Mouse (Mus musculus): Measurements from ENCODE around the gene Ppm1l. TPM values are rescaled to one million over a fixed set of nuclear protein-coding genes. Genes with fewer than 3 reads are reported as not detected.

Ppm1l gene
- polyA plus RNA-seq, 1 experiment from 2014 or later, result 6.3 TPM

DNA sequence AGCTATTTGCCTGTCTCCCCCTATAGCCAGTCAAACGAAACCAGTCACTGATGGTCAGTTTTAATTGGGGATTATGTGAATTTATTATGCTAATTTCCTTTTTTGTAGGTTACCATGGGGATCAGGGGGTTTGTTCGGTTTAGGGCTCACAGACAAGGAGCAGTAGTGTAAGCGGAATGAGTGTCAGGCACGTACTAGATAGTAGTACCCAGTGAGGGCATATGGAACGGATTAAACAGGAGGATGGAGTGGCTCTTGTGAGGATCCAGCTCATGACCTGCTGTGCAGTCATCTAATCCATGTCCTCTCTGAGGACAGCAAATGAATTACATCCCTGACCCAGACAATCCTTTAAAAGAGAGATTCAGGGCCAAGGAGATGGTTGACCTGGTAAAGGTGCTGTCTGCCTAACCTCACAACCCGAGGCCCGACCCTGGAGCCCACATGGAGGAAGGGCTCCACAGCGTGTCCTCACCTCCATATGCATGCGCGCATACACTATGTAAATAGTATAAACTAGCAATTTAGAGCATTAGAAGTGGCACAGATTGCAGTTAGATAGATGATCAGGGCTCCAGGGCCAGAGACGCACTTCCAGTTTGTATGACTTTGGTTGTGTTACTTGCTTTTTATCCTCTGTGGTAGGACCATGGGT lies 153.6 kb downstream of the Ppm1l start:
- DNase-seq, result no peak
- no peaks in the 10 kb centered on the region for H3K27me3 ChIP-seq (ENCODE audit: insufficient read depth, low read length)
- no peaks in the 10 kb centered on the region for H3K4me1 ChIP-seq (ENCODE audit: insufficient read depth)
- no peak overlapping the region for H3K9ac ChIP-seq
- TF ChIP-seq CTCF (IDR thresholded peaks at IDR 0.05; ENCODE audit: low read depth), result no peak
- no peaks in the 10 kb centered on the region for H3K9me3 ChIP-seq (ENCODE audit: low read depth, low read length)
- H3K27ac ChIP-seq (ENCODE audit: low read depth), result no peak overlapping the region
- no peak for ATAC-seq (ENCODE audit: insufficient read depth)
- 78% methylated on average over 11 of the region's 11 CpGs for WGBS
- H3K4me3 ChIP-seq (ENCODE audit: low read depth, low read length), result no peak overlapping the region
- no peaks in the 10 kb centered on the region for H3K36me3 ChIP-seq (ENCODE audit: insufficient read depth)
- H3K4me2 ChIP-seq, result no peak overlapping the region

DNA sequence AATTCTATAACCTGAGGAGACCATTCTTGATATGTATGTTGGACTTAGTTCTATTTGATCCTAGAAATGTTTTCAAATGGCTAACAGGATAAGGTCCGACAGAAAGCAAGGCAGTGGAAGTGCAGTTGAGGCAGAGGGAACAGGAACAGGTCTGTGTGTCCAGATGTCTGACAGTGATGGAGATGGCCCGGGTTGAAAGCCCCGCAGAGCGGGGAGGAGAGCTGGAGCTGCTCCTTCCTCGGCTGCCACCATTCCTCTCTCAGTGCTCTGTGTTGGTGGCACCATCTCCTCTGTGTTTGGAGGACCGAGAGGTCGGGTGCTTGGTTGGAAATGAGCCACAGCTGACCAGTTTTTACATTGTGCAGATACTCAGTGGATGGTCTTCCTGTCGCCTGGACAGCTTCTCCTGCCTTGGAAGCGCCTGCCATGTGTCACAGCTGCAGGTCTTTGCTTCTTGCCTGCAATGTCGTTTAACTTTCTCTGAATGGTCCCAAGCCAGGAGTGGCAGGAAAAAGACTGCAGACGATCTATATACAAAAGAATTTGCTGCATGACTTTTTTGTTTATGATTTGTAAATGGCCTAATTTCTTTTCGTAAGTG lies 159.3 kb downstream of the Ppm1l start:
- Histone ChIP-seq H3K4me2 (peak overlapping the region; percentile 31), H3K4me3 (ENCODE audit: low read depth, low read length) (no peak overlapping the region), H3K4me1 (ENCODE audit: insufficient read depth) (peaks cover 4% of the 10 kb centered on the region; the same call in 1 of the 2 replicates), H3K27ac (ENCODE audit: low read depth) (no peak overlapping the region), H3K36me3 (ENCODE audit: insufficient read depth) (no peaks in the 10 kb centered on the region), H3K9me3 (ENCODE audit: low read depth, low read length) (no peaks in the 10 kb centered on the region), H3K27me3 (ENCODE audit: insufficient read depth, low read length) (no peaks in the 10 kb centered on the region), H3K9ac (no peak overlapping the region)
- TF ChIP-seq CTCF (IDR thresholded peaks at IDR 0.05; ENCODE audit: low read depth), result no peak
- ATAC-seq (ENCODE audit: insufficient read depth) (peak; percentile 65; the same call in 1 of the 2 replicates), DNase-seq (peak; percentile 59)
- 30% methylated on average over 12 of the region's 12 CpGs for WGBS

DNA sequence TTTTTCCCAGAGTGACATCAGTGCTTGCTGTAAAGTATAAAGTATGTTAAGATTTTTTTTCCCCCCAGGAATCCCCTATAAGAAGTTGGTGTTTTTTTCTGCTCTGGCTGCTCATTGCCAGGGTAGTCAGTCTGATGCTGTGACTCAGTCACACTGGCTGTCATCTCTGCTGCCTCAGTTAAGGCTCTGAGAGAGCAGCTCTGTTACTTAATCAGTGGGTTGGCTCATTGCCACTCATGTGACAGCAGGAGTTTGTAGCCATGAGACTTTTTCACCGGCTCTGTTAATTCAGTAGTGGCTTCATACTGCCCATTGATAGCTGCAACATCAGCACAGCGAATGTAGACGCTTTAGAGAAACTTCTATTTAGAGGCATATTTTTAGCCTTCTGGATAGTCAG lies 163.3 kb downstream of the Ppm1l start:
- TF ChIP-seq CTCF (IDR thresholded peaks at IDR 0.05; ENCODE audit: low read depth), result no peak
- Histone ChIP-seq H3K4me3 (ENCODE audit: low read depth, low read length) (no peak overlapping the region), H3K9me3 (ENCODE audit: low read depth, low read length) (no peaks in the 10 kb centered on the region), H3K4me1 (ENCODE audit: insufficient read depth) (peaks cover 4% of the 10 kb centered on the region; the same call in 1 of the 2 replicates), H3K27ac (ENCODE audit: low read depth) (no peak overlapping the region), H3K36me3 (ENCODE audit: insufficient read depth) (no peaks in the 10 kb centered on the region), H3K4me2 (no peak overlapping the region), H3K27me3 (ENCODE audit: insufficient read depth, low read length) (no peaks in the 10 kb centered on the region), H3K9ac (no peak overlapping the region)
- WGBS, result 57% methylated on average over 3 of the region's 3 CpGs
- ATAC-seq (ENCODE audit: insufficient read depth) (no peak), DNase-seq (peak; percentile 50)

DNA sequence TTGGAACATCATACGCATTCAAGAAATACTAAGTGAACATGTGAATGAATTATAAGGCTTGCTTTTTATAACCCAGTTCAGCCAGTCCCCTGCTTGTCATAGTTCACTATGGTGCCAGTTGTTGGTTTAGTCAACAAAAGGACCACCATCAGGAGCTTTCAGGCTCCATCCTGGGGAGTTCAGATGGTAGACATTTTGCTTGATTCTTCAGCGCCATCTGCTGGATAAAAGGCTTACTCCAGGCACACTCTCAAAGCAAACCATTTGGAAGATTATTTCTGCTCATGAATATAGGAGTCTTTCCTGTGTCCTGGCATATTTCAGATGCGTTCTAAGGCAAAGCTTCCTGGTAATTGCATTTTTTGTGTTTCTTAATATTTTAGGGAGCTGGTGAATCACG lies 165.2 kb downstream of the Ppm1l start:
- Histone ChIP-seq H3K9ac (no peak overlapping the region), H3K27me3 (ENCODE audit: insufficient read depth, low read length) (no peaks in the 10 kb centered on the region), H3K9me3 (ENCODE audit: low read depth, low read length) (no peaks in the 10 kb centered on the region), H3K36me3 (ENCODE audit: insufficient read depth) (no peaks in the 10 kb centered on the region), H3K4me3 (ENCODE audit: low read depth, low read length) (no peak overlapping the region), H3K27ac (ENCODE audit: low read depth) (no peak overlapping the region), H3K4me1 (ENCODE audit: insufficient read depth) (no peaks in the 10 kb centered on the region), H3K4me2 (no peak overlapping the region)
- TF ChIP-seq CTCF (IDR thresholded peaks at IDR 0.05; ENCODE audit: low read depth), result peak; percentile 85
- WGBS, result 29% methylated on average over 4 of the region's 4 CpGs
- ATAC-seq (ENCODE audit: insufficient read depth) (peak; percentile 72), DNase-seq (peak; percentile 91)

DNA sequence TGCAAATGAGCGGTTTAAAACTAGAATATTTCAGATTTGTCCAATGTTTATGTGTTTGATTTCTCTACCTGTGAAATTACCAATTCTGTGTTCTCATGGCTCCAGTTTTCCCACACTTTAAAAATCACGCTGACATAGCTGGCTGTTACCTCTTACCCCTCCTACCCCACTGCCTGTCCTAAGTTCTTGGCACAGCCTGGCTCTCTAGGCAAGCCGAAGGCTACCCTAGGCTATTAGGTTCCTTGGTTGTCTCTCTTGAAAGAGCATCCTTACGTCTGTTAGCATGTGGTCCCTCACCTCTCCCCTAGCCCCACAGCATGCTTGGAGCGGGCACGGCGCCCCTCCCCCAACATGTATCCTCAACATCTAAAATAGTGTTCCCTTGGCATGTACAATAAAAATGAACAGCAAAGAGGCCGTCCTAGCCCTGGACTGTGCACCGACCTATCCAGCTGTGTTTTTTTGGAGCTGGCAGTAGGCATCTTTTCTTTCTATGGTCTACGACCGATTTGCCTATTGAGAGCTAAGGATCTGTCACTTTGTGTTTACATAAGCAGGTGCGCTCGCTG lies 167.4 kb downstream of the Ppm1l start:
- H3K27me3 ChIP-seq (ENCODE audit: insufficient read depth, low read length), result no peaks in the 10 kb centered on the region
- WGBS, result 80% methylated on average over 13 of the region's 13 CpGs
- no peak overlapping the region for H3K27ac ChIP-seq (ENCODE audit: low read depth)
- TF ChIP-seq CTCF (IDR thresholded peaks at IDR 0.05; ENCODE audit: low read depth), result no peak
- no peak overlapping the region for H3K4me3 ChIP-seq (ENCODE audit: low read depth, low read length)
- H3K9ac ChIP-seq, result no peak overlapping the region
- no peaks in the 10 kb centered on the region for H3K9me3 ChIP-seq (ENCODE audit: low read depth, low read length)
- DNase-seq (no peak), ATAC-seq (ENCODE audit: insufficient read depth) (no peak)
- H3K36me3 ChIP-seq (ENCODE audit: insufficient read depth), result no peaks in the 10 kb centered on the region
- H3K4me1 ChIP-seq (ENCODE audit: insufficient read depth), result no peaks in the 10 kb centered on the region
- H3K4me2 ChIP-seq, result no peak overlapping the region

DNA sequence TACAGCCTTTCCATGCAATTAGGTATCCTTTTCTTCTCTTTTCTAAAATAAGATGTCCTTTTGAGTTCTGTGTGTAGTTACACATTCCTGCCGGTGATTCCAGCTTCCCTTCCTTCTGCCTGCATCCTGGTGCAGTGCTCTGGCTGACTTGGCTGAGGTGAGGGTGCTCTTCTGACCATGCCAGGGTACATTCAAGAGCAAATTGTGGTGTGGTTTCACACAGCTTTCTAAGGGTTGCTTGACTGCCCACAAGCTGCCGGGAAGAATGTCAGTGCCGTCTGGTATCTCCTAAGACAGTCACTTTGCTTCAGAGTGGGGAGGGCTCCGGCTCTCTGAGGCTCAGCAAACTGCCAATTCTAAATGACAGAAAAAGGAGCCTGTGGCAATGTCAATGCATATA lies 167.9 kb downstream of the Ppm1l start:
- H3K9ac ChIP-seq, result no peak overlapping the region
- no peak overlapping the region for H3K27ac ChIP-seq (ENCODE audit: low read depth)
- WGBS, result 74% methylated on average over 4 of the region's 4 CpGs
- no peaks in the 10 kb centered on the region for H3K27me3 ChIP-seq (ENCODE audit: insufficient read depth, low read length)
- no peak for TF ChIP-seq CTCF (IDR thresholded peaks at IDR 0.05; ENCODE audit: low read depth)
- H3K4me3 ChIP-seq (ENCODE audit: low read depth, low read length), result no peak overlapping the region
- H3K4me1 ChIP-seq (ENCODE audit: insufficient read depth), result no peaks in the 10 kb centered on the region
- no peak overlapping the region for H3K4me2 ChIP-seq
- no peak for ATAC-seq (ENCODE audit: insufficient read depth)
- no peaks in the 10 kb centered on the region for H3K9me3 ChIP-seq (ENCODE audit: low read depth, low read length)
- H3K36me3 ChIP-seq (ENCODE audit: insufficient read depth), result no peaks in the 10 kb centered on the region
- DNase-seq, result no peak

DNA sequence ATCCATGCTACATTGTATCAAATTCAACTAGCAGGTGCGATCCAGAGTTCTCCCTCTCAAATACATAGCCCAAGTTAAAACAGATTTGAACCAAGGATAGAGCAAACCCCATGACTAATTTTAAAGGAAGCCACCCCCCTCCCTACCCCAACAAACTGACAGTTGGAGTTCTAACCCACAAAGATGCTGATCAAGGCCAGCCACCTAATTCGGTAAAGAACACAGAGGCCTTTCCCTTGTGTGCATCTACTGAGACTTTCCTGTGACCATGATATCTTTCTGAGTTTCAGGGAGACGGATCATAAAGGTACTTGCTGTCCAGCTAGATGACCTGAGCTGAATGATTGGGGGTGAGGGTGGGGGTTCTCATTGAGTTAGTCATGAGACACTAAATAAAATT lies 168.7 kb downstream of the Ppm1l start:
- WGBS, result 82% methylated on average over 3 of the region's 3 CpGs
- no peak overlapping the region for H3K4me3 ChIP-seq (ENCODE audit: low read depth, low read length)
- H3K27me3 ChIP-seq (ENCODE audit: insufficient read depth, low read length), result no peaks in the 10 kb centered on the region
- no peaks in the 10 kb centered on the region for H3K36me3 ChIP-seq (ENCODE audit: insufficient read depth)
- TF ChIP-seq CTCF (IDR thresholded peaks at IDR 0.05; ENCODE audit: low read depth), result no peak
- DNase-seq (no peak), ATAC-seq (ENCODE audit: insufficient read depth) (no peak)
- no peaks in the 10 kb centered on the region for H3K9me3 ChIP-seq (ENCODE audit: low read depth, low read length)
- no peak overlapping the region for H3K4me2 ChIP-seq
- H3K4me1 ChIP-seq (ENCODE audit: insufficient read depth), result no peaks in the 10 kb centered on the region
- H3K9ac ChIP-seq, result no peak overlapping the region
- H3K27ac ChIP-seq (ENCODE audit: low read depth), result no peak overlapping the region

Data from lung, embryonic 14.5 days (tissue).